In genomic region chr3:110249891-110250838, GRCm38 (mm10) we compare ENCODE assay signal across 8 mouse cellular contexts. TPM values are rescaled to one million over a fixed set of nuclear protein-coding genes. Genes with fewer than 3 reads are reported as not detected.
DNase-seq lines count a peak whose midpoint lies in the region; ATAC-seq and TF ChIP-seq lines count a peak whose summit lies in the region.

No protein-coding gene starts in this region.

- peak overlapping the region; percentile 97 for H3K4me3 ChIP-seq in lung, embryonic 15.5 days
- peak overlapping the region; percentile 92 for H3K4me3 ChIP-seq in thymus, adult 2 months (ENCODE audit: control insufficient read depth, insufficient read depth, low read length)

- H3K9ac ChIP-seq in lung, embryonic 15.5 days = peak overlapping the region; percentile 98

- peak overlapping the region; percentile 77 for H3K4me2 ChIP-seq in lung, embryonic 15.5 days

- under 1% methylated on average over 89 of the region's 89 CpGs for WGBS in lung, embryonic 15.5 days
- under 1% methylated on average over 89 of the region's 89 CpGs for WGBS in thymus, adult 2 months

- DNase-seq in MEL-GATA-1-ER (ENCODE audit: extremely low read depth, low read depth) = peak; percentile 40
- DNase-seq in cerebellum, adult 8-10 months = peak; percentile 81
- peak; percentile 55 for DNase-seq in forelimb bud, embryonic 11.5 days (ENCODE audit: low read depth, low spot score)
- DNase-seq in layer of hippocampus, adult 9-10 months (ENCODE audit: low spot score) = peak; percentile 41
- DNase-seq in ovary, adult 18-20 months (ENCODE audit: low spot score) = peak; percentile 40
- DNase-seq in thymus, adult 2 months = peak; percentile 61

- TF ChIP-seq CTCF in thymus, adult 2 months (IDR thresholded peaks at IDR 0.05; ENCODE audit: borderline replicate concordance, control insufficient read depth, extremely low read depth, insufficient read depth, low read length, poor library complexity) = no peak

- peak overlapping the region; percentile 92 for H3K27ac ChIP-seq in lung, embryonic 15.5 days
- no peak overlapping the region for H3K27ac ChIP-seq in thymus, adult 2 months (ENCODE audit: control insufficient read depth, insufficient read depth, low read length)

- no peaks in the 10 kb centered on the region for H3K27me3 ChIP-seq in lung, embryonic 15.5 days
- no peaks in the 10 kb centered on the region for H3K27me3 ChIP-seq in thymus, adult 2 months (ENCODE audit: control insufficient read depth, insufficient read depth, low read length)

- no peak for TF ChIP-seq POLR2A in thymus, adult 2 months (IDR thresholded peaks at IDR 0.05; ENCODE audit: control insufficient read depth, extremely low read depth, insufficient read depth, low read length, poor library complexity)

- peaks cover 15% of the 10 kb centered on the region for H3K36me3 ChIP-seq in lung, embryonic 15.5 days
- H3K36me3 ChIP-seq in thymus, adult 2 months (ENCODE audit: control insufficient read depth, insufficient read depth, low read length) = no peaks in the 10 kb centered on the region

- H3K4me1 ChIP-seq in lung, embryonic 15.5 days = peaks cover 14% of the 10 kb centered on the region; the same call in 1 of the 2 replicates
- peaks cover 6% of the 10 kb centered on the region; the same call in 1 of the 2 replicates for H3K4me1 ChIP-seq in thymus, adult 2 months (replicated peaks; ENCODE audit: control insufficient read depth, insufficient read depth, low read length)

- no peaks in the 10 kb centered on the region for H3K9me3 ChIP-seq in lung, embryonic 15.5 days

- peak; percentile 61 to 72 for ATAC-seq in hematopoietic stem cell, adult 5-6 weeks (replicated peaks in 1 of 2; ENCODE audit: insufficient read depth in 1 of 2, low FRiP score in 2 of 2, low TSS enrichment in 1 of 2, low read depth in 1 of 2, poor library complexity in 2 of 2, severe bottlenecking in 2 of 2)
- ATAC-seq in lung, embryonic 15.5 days (ENCODE audit: borderline replicate concordance, extremely low read depth, low FRiP score, low TSS enrichment) = peak; percentile 86

RNA-seq across cellular contexts. Expression of gene Prmt6, which starts 0.6 kb away (rescaled TPM):
- 12.6 and 13.6 TPM in 2 replicates for total RNA-seq in hematopoietic stem cell, adult 5-6 weeks (2017)
- polyA plus RNA-seq in lung, embryonic 15.5 days (2015; fragmentation: Nextera tagmentation; extraction: Ambion mirVana) = 19.3 and 21.2 TPM in 2 replicates
- 17.0 and 20.3 TPM in 2 replicates for polyA plus RNA-seq in thymus, adult 2 months (2012; rRNA removed)
